Mouse (Mus musculus): ENCODE measurements around the gene Zfp618. TPM values are rescaled to one million over a fixed set of nuclear protein-coding genes. Genes with fewer than 3 reads are reported as not detected.

The Zfp618 gene
- total and polyA plus RNA-seq, 3 experiments = not detected

DNA sequence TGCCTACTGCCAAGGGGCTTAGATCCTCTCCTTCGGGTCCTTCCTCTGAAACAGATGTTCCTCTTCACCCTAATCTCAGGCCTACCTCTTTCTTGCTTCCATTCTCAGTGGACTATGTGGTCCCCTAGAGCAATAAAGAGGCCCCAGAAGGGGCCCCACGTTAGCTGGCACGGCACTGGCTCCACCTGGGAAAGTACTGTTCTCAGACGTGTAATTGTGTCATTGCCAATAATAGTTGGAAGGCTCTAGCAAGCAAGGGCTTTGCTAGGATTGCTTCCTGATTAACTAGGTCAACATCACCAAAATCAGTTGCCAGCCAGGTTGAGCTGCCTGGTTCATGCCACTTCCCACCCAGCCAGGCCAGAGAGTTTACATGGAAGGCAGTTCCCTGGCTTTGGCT, 72.2 kb downstream of the Zfp618 start:
- no peaks in the 10 kb centered on the region for H3K9me3 ChIP-seq (replicated peaks; ENCODE audit: insufficient read depth, low read length)

DNA sequence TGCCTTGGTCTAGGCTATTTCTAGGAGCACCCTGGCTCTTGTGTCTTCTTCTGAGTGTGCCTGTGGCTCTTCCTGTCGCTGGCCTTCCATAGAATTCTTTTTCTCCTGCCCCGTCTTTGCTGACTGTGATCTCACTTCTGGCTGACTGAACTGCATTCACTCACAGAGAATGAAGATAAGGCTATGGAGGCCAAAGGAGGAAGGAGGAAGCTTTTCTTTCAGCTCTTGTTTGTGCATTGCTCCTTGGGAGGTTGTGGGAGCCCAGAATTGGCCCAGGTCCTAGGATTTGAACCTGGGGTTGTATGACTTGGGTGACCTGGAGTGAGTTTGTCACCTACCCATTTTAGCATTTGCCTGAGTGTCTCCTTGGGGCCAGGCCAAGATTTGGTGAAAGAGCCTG, 72.9 kb downstream of the Zfp618 start:
- no peaks in the 10 kb centered on the region for H3K36me3 ChIP-seq (ENCODE audit: control insufficient read depth in 1 of 2, insufficient read depth in 2 of 2, low read length in 2 of 2)
- H3K27me3 ChIP-seq (ENCODE audit: control insufficient read depth in 1 of 2, insufficient read depth in 2 of 2, low read length in 2 of 2) = no peaks in the 10 kb centered on the region
- TF ChIP-seq SIN3A (IDR thresholded peaks at IDR 0.05; ENCODE audit: low read length) = no peak
- no peak for TF ChIP-seq GABPA (IDR thresholded peaks at IDR 0.05; ENCODE audit: low read depth, low read length)
- TF ChIP-seq ZKSCAN1 (IDR thresholded peaks at IDR 0.05; ENCODE audit: low read depth, low read length) = no peak
- no peak for TF ChIP-seq USF2 (IDR thresholded peaks at IDR 0.05; ENCODE audit: borderline replicate concordance in 1 of 2, insufficient read depth in 1 of 2, low read depth in 1 of 2, low read length in 2 of 2)
- TF ChIP-seq RAD21 (IDR thresholded peaks at IDR 0.05; ENCODE audit: low read depth, low read length) = no peak
- TF ChIP-seq MEF2A (IDR thresholded peaks at IDR 0.05; ENCODE audit: extremely low read depth, insufficient replicate concordance, low read depth, low read length, poor library complexity, severe bottlenecking) = no peak
- TF ChIP-seq BHLHE40 (IDR thresholded peaks at IDR 0.05; ENCODE audit: borderline replicate concordance, low read depth, low read length) = no peak
- TF ChIP-seq MAFK (IDR thresholded peaks at IDR 0.05; ENCODE audit: borderline replicate concordance, low read depth, low read length) = no peak
- no peak for TF ChIP-seq SMC3 (IDR thresholded peaks at IDR 0.05; ENCODE audit: low read depth, low read length)
- no peak for TF ChIP-seq TBP (IDR thresholded peaks at IDR 0.05; ENCODE audit: low read depth, low read length)
- TF ChIP-seq USF1 (IDR thresholded peaks at IDR 0.05; ENCODE audit: low read depth, low read length) = no peak
- no peak for TF ChIP-seq E2F4 (IDR thresholded peaks at IDR 0.05; ENCODE audit: borderline replicate concordance, low read depth, low read length)
- TF ChIP-seq ZNF384 (IDR thresholded peaks at IDR 0.05; ENCODE audit: low read depth, low read length) = no peak
- TF ChIP-seq CHD2 (IDR thresholded peaks at IDR 0.05; ENCODE audit: low read length) = no peak
- no peak for TF ChIP-seq MYC (IDR thresholded peaks at IDR 0.05; ENCODE audit: low read depth, low read length)
- TF ChIP-seq EP300 (IDR thresholded peaks at IDR 0.05; ENCODE audit: low read depth in 1 of 2, low read length in 2 of 2) = no peak
- TF ChIP-seq MYB (IDR thresholded peaks at IDR 0.05; ENCODE audit: low read depth, low read length) = no peak
- H3K9me3 ChIP-seq (replicated peaks; ENCODE audit: insufficient read depth, low read length) = no peaks in the 10 kb centered on the region
- no peak overlapping the region for H3K9ac ChIP-seq (ENCODE audit: control insufficient read depth, low read depth, low read length, poor library complexity, severe bottlenecking)
- H3K79me2 ChIP-seq (ENCODE audit: control insufficient read depth, insufficient read depth, low read length, poor library complexity) = no peaks in the 10 kb centered on the region
- no peak overlapping the region for H3K4me3 ChIP-seq (ENCODE audit: control insufficient read depth in 1 of 2, insufficient read depth in 1 of 2, low read depth in 2 of 2, low read length in 2 of 2)
- H3K27ac ChIP-seq (ENCODE audit: control insufficient read depth, low read depth, low read length) = no peak overlapping the region
- H3K4me1 ChIP-seq (ENCODE audit: control insufficient read depth in 1 of 2, insufficient read depth in 2 of 2, low read length in 2 of 2) = no peaks in the 10 kb centered on the region
- no peak for DNase-seq (ENCODE audit: low read depth, low spot score)

More for the DNA sequence above, 72.2 kb downstream of the Zfp618 start:
- H3K4me1 ChIP-seq (ENCODE audit: control insufficient read depth in 1 of 2, insufficient read depth in 2 of 2, low read length in 2 of 2) = no peaks in the 10 kb centered on the region
- H3K27ac ChIP-seq (ENCODE audit: control insufficient read depth, low read depth, low read length) = no peak overlapping the region
- H3K9ac ChIP-seq (ENCODE audit: control insufficient read depth, low read depth, low read length, poor library complexity, severe bottlenecking) = no peak overlapping the region
- DNase-seq (ENCODE audit: low read depth, low spot score) = no peak
- no peaks in the 10 kb centered on the region for H3K79me2 ChIP-seq (ENCODE audit: control insufficient read depth, insufficient read depth, low read length, poor library complexity)
- no peaks in the 10 kb centered on the region for H3K36me3 ChIP-seq (ENCODE audit: control insufficient read depth in 1 of 2, insufficient read depth in 2 of 2, low read length in 2 of 2)
- no peaks in the 10 kb centered on the region for H3K27me3 ChIP-seq (ENCODE audit: control insufficient read depth in 1 of 2, insufficient read depth in 2 of 2, low read length in 2 of 2)
- H3K4me3 ChIP-seq (ENCODE audit: control insufficient read depth in 1 of 2, insufficient read depth in 1 of 2, low read depth in 2 of 2, low read length in 2 of 2) = no peak overlapping the region
- TF ChIP-seq POLR2AphosphoS2 (IDR thresholded peaks at IDR 0.05; ENCODE audit: low read length) (no peak), BHLHE40 (IDR thresholded peaks at IDR 0.05; ENCODE audit: borderline replicate concordance, low read depth, low read length) (no peak), MEF2A (IDR thresholded peaks at IDR 0.05; ENCODE audit: extremely low read depth, insufficient replicate concordance, low read depth, low read length, poor library complexity, severe bottlenecking) (no peak), TBP (IDR thresholded peaks at IDR 0.05; ENCODE audit: low read depth, low read length) (no peak), ZC3H11A (IDR thresholded peaks at IDR 0.05; ENCODE audit: low read depth, low read length) (no peak), NRF1 (IDR thresholded peaks at IDR 0.05; ENCODE audit: insufficient read depth, low read depth, low read length, poor library complexity, severe bottlenecking) (no peak), GABPA (IDR thresholded peaks at IDR 0.05; ENCODE audit: low read depth, low read length) (no peak), RAD21 (IDR thresholded peaks at IDR 0.05; ENCODE audit: low read depth, low read length) (no peak), KAT2A (conservative IDR thresholded peaks at IDR 0.05; ENCODE audit: low read depth, low read length) (no peak), EP300 (IDR thresholded peaks at IDR 0.05; ENCODE audit: low read depth in 1 of 2, low read length in 2 of 2) (no peak), ZKSCAN1 (IDR thresholded peaks at IDR 0.05; ENCODE audit: low read depth, low read length) (no peak)

Data from MEL (cell line).